Mouse (Mus musculus) frontal cortex, postnatal 14 days (tissue): ENCODE results near the gene Akap6.

ENCODE experiments used
- DNase-seq, 2 experiments: peaks; one replicate each; pipeline ENCODE4 v3.0.0; 2022; ENCODE audit warnings: low spot score in 2 of 2

Gene Akap6

GRCm38 (mm10) chr12:53032762-53033161, 333.6 kb downstream of the Akap6 start:
- DNase-seq, result peak in 1 of 2 experiments; percentile 16

- DNase-seq, result peak; percentile 69 to 72
Observed at GRCm38 (mm10) chr12:53033404-53033913, 334.3 kb downstream of the Akap6 start.

GRCm38 (mm10) chr12:53040634-53041033, 341.5 kb downstream of the Akap6 start:
- no peak for DNase-seq

GRCm38 (mm10) chr12:53042739-53043138, 343.6 kb downstream of the Akap6 start:
- no peak for DNase-seq

GRCm38 (mm10) chr12:53057606-53058005, 358.4 kb downstream of the Akap6 start:
- no peak for DNase-seq

- no peak for DNase-seq
Observed at GRCm38 (mm10) chr12:53060903-53061302, 361.7 kb downstream of the Akap6 start.

DNA sequence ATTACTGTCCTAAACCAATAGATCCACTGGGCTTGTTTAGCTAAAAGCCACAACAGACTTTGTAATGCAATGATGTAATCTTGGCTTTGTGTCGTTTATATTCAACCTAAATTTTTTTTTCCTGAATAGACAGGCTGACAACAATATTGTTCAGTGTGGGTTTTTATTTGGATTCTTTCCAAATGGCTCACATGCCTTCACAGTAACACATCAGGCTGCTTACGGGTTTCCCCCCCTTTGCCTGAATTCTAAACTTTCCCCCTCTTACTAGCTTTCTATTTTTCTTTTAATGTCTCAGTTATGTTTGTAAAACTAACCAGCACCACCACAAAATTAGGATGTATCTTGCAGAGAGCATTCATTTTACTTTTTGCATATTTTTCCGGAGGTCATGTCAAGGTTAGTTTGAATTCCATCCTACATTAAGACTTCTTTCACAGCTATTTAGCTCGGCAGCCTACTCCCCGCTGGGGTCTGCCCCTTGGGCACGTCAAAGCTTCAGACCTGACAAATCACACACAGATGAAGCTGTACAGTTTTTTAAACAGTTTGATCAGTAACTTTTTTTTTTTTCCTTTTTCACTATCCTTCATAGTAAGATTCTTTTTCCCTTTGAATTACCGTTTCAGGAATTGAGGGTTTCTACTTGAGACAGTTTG, 362.4 kb downstream of the Akap6 start:
- DNase-seq, result no peak

- no peak for DNase-seq
Observed at GRCm38 (mm10) chr12:53063003-53063402, 363.8 kb downstream of the Akap6 start.

- DNase-seq, result no peak
Observed at GRCm38 (mm10) chr12:53064241-53064760, 365.1 kb downstream of the Akap6 start.

GRCm38 (mm10) chr12:53065031-53065785, 366.0 kb downstream of the Akap6 start:
- DNase-seq, result no peak

GRCm38 (mm10) chr12:53066321-53066720, 367.1 kb downstream of the Akap6 start:
- no peak for DNase-seq

- DNase-seq, result no peak
Observed at GRCm38 (mm10) chr12:53070907-53071306, 371.7 kb downstream of the Akap6 start.

- DNase-seq, result no peak
Observed at GRCm38 (mm10) chr12:53076595-53077400, 377.6 kb downstream of the Akap6 start.

- no peak for DNase-seq
Observed at GRCm38 (mm10) chr12:53085789-53086188, 386.6 kb downstream of the Akap6 start.

DNA sequence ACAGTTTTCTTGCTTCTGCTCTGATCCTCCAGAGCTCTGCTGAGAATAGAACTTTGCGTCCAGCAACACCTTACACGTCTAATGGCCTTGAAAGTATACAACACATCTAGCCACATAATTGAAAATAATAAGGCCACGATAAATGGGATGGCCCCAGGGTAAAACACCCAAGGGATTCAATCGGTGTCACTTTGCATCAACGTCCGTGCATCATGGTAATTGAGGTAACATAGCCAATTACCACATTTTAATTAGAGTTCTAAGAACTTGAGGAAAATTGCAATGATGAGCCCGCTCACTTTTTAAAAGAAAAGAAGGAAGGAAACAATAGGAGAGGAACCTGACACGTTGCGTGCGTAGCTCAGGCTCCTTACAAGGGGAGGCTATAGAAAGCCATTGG, 413.1 kb downstream of the Akap6 start:
- DNase-seq, result no peak

- DNase-seq, result no peak
Observed at GRCm38 (mm10) chr12:53119352-53119751, 420.2 kb downstream of the Akap6 start.

DNA sequence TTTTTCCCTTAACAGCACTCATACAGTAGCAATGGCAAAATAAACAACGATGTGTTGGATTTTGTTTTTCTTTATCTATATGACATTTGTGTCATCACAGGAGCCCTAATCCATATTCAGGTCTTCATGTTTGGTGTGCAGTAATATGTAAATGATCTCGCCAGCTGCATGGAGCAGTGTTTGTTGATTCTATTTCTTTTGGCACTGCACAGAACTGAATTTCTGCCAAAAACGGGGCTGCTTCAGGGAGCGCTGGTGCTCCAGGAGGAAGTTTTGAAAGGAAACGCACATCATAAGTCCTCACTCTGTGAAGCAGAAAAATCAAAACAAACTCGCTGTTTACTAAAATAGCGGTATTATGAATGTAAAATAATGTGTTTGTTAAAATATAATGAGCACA, 424.9 kb downstream of the Akap6 start:
- DNase-seq, result peak in 1 of 2 experiments; percentile 19

DNA sequence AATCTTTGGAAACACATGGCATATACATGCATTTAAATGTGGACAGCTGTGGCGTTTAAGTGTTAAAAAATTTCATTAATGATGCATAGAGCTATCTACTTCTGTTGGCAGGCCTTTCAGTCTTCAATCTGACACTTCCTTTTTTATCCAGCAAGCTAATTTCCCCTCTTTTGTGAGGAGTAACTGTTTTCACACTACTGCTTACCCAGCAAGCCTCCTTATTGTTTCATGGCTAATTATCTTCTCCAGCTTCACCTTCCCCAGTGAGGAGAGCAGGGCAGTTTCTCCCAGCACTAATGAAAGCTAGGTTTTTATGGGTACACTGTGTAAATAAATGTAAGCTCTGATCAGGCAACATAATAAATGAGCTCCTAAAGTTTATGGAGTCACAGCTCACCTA, 425.5 kb downstream of the Akap6 start:
- no peak for DNase-seq

DNA sequence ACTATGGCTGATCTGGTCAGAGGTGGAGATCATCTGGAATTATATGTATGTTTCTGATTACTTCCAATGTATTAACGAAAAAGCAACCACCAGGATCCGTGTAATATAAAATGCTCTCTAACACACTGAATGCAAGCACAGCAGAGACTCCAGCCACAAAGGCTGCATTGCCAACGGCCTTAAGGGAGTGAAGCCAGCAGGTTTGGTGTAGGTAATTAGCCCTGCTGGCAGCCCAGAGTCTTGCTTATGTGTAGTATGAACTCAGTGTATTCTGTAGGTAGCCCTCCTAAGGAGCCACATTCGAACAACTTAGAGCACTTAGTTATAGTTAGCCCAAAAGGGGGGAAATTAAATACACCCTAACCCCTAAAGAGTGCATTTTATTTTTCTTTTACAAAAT, 426.1 kb downstream of the Akap6 start:
- DNase-seq, result no peak

GRCm38 (mm10) chr12:53134196-53134595, 435.0 kb downstream of the Akap6 start:
- no peak for DNase-seq

DNA sequence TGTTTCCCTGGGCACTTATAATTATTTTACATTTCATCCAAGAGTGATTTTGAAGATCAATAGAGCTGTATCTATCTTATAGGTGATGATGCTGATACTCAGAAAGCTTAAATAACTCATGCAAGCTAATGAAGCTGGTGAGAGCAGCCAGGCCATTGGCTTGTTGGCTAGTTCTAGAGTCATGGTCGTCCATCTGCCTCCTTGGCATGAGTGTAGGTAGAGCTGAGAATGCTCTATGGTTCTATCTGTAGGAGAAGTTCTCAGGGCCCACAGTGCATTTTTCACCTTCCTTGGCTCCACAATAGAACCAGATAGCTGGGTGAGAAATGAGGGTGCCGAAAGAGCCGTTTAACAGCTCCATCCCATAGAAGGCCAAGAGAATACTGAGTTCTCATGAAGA, 438.1 kb downstream of the Akap6 start:
- DNase-seq, result no peak

GRCm38 (mm10) chr12:53144122-53144695, 445.0 kb downstream of the Akap6 start:
- no peak for DNase-seq
